Mouse (Mus musculus) embryonic facial prominence, embryonic 15.5 days (tissue): ENCODE measurements around the gene Krt76. TPM values are rescaled to one million over a fixed set of nuclear protein-coding genes. Genes with fewer than 3 reads are reported as not detected.

ENCODE experiments used
- ATAC-seq: fragments of 200-750 bp; cut with Nextera tagmentation; 2 replicates; pipeline ENCODE4 v1.8.0; 2017; ENCODE audit warnings: low read depth, moderate TSS enrichment; ENCODE audit not compliant: insufficient number of reproducible peaks, low FRiP score, low TSS enrichment
- H3K27ac ChIP-seq: fragments of 300-500 bp; sonication (generic); replicated peaks from 2 replicates; pipeline ENCODE4 v1.5.1; 2015; ENCODE audit warnings: mild to moderate bottlenecking, inconsistent platforms
- H3K27me3 ChIP-seq: fragments of 300-500 bp; sonication (generic); 2 replicates; pipeline ENCODE4 v1.6.1; 2015; ENCODE audit warnings: inconsistent platforms
- H3K36me3 ChIP-seq: fragments of 300-500 bp; sonication (generic); 2 replicates; pipeline ENCODE4 v1.6.1; 2015; ENCODE audit warnings: mild to moderate bottlenecking, inconsistent platforms
- H3K4me1 ChIP-seq: fragments of 300-500 bp; sonication (generic); 2 replicates; pipeline ENCODE4 v1.6.1; 2015; ENCODE audit warnings: inconsistent platforms
- H3K4me2 ChIP-seq: fragments of 300-500 bp; sonication (generic); replicated peaks from 2 replicates; pipeline ENCODE4 v1.6.1; 2015; ENCODE audit warnings: mild to moderate bottlenecking, inconsistent platforms
- H3K4me3 ChIP-seq: fragments of 300-500 bp; sonication (generic); replicated peaks from 2 replicates; pipeline ENCODE4 v1.5.1; 2015; ENCODE audit warnings: mild to moderate bottlenecking, inconsistent platforms
- H3K9ac ChIP-seq: fragments of 300-500 bp; sonication (generic); 2 replicates; pipeline ENCODE4 v1.6.1; 2015; ENCODE audit warnings: inconsistent platforms
- H3K9me3 ChIP-seq: fragments of 300-500 bp; sonication (generic); replicated peaks from 2 replicates; pipeline ENCODE4 v1.6.1; 2016; ENCODE audit warnings: inconsistent platforms
- WGBS: fragments of 180-500 bp; shearing (Covaris S2); methylation state at CpG from one replicate; pipeline ENCODE4 v1.1.7; 2015; 5-methylcytosine and 5-hydroxymethylcytosine counted together
- polyA plus RNA-seq: library from polyadenylated mRNA; unstranded; fragments of >200 nt; fragmentation: Nextera tagmentation; extraction: Ambion mirVana; gene quantifications from 2 replicates; pipeline ENCODE4 v1.2.1, GENCODE M21; 2015

Krt76 gene
- polyA plus RNA-seq, 1 experiment from 2014 or later: 0.63 TPM

GRCm38 (mm10) chr15:101916072-101916471 is 23.4 kb upstream of the Krt76 start:
- Histone ChIP-seq H3K4me1 (no peaks in the 10 kb centered on the region), H3K27me3 (no peaks in the 10 kb centered on the region), H3K4me3 (no peak overlapping the region), H3K9ac (no peak overlapping the region), H3K27ac (no peak overlapping the region), H3K36me3 (no peaks in the 10 kb centered on the region), H3K4me2 (no peak overlapping the region), H3K9me3 (no peaks in the 10 kb centered on the region)
- no peak for ATAC-seq
- 68% methylated on average over 2 of the region's 2 CpGs for WGBS

DNA sequence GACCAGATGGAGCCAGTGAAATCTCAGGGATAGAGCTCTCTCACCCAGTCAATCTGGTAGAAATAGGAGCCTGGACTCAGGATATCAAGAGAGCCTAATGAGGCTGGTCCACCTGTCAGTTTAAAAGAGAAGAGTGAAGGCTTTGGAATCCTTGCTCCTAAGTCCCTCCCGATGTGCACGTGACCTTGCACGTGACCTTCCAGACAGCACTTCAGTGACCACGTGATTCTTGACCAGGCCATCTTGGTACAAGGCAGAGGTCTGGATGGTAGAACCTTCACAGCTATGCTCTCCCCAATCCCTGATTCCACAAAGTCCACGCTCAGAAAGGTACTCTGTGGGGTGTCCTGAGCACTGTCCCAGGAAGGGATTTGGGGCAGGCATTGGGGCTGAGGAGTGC is 12.1 kb upstream of the Krt76 start:
- no peak for ATAC-seq
- H3K27me3 ChIP-seq: no peaks in the 10 kb centered on the region
- no peak overlapping the region for H3K4me3 ChIP-seq
- H3K27ac ChIP-seq: no peak overlapping the region
- H3K9me3 ChIP-seq: no peaks in the 10 kb centered on the region
- H3K4me1 ChIP-seq: no peaks in the 10 kb centered on the region
- H3K36me3 ChIP-seq: no peaks in the 10 kb centered on the region
- WGBS: 83% methylated on average over 5 of the region's 5 CpGs
- H3K4me2 ChIP-seq: no peak overlapping the region
- no peak overlapping the region for H3K9ac ChIP-seq

- ATAC-seq: no peak
- no peaks in the 10 kb centered on the region for H3K4me1 ChIP-seq
- no peaks in the 10 kb centered on the region for H3K9me3 ChIP-seq
- WGBS: 39% methylated on average over 12 of the region's 12 CpGs
- H3K4me3 ChIP-seq: no peak overlapping the region
- H3K4me2 ChIP-seq: no peak overlapping the region
- no peak overlapping the region for H3K27ac ChIP-seq
- H3K9ac ChIP-seq: no peak overlapping the region
- no peaks in the 10 kb centered on the region for H3K27me3 ChIP-seq
- H3K36me3 ChIP-seq: no peaks in the 10 kb centered on the region
Observed at GRCm38 (mm10) chr15:101902171-101903149, 9.7 kb upstream of the Krt76 start.

DNA sequence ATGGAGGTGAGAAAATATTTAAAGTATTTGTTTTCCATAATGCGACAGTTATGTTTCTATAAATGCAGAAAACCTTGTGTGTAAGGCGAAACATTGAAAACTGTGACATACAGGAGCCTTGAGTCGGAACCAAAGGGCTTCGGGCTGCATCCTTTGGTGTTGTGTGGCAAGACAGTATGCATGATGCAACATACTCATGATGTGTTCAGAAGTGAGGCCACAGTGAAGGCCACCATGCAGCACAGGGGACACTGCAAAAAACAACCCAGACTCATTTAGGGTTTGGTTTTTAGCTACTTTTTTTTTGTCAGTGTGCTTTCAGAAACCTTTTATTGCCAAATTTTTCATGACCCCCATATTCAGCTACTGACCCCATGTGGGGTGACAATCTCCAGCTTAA is 2.5 kb upstream of the Krt76 start:
- Histone ChIP-seq H3K36me3 (no peaks in the 10 kb centered on the region), H3K4me3 (no peak overlapping the region), H3K9me3 (no peaks in the 10 kb centered on the region), H3K27ac (no peak overlapping the region), H3K9ac (no peak overlapping the region), H3K4me1 (no peaks in the 10 kb centered on the region), H3K4me2 (no peak overlapping the region), H3K27me3 (no peaks in the 10 kb centered on the region; the same call in 1 of the 2 replicates)
- ATAC-seq: no peak
- 93% methylated on average over 4 of the region's 4 CpGs for WGBS

- Histone ChIP-seq H3K9me3 (no peaks in the 10 kb centered on the region), H3K4me2 (no peak overlapping the region), H3K36me3 (no peaks in the 10 kb centered on the region), H3K4me3 (no peak overlapping the region), H3K27me3 (peaks cover 3% of the 10 kb centered on the region; the same call in 1 of the 2 replicates), H3K9ac (no peak overlapping the region), H3K27ac (no peak overlapping the region), H3K4me1 (no peaks in the 10 kb centered on the region)
- 23% methylated on average over 9 of the region's 11 CpGs for WGBS
- ATAC-seq: no peak
Observed at GRCm38 (mm10) chr15:101879776-101880175, 12.9 kb downstream of the Krt76 start.

GRCm38 (mm10) chr15:101878041-101878440 is 14.7 kb downstream of the Krt76 start:
- no peak for ATAC-seq
- Histone ChIP-seq H3K9ac (no peak overlapping the region), H3K36me3 (no peaks in the 10 kb centered on the region), H3K4me3 (no peak overlapping the region), H3K27ac (no peak overlapping the region), H3K9me3 (no peaks in the 10 kb centered on the region), H3K27me3 (no peaks in the 10 kb centered on the region; the same call in 1 of the 2 replicates), H3K4me2 (no peak overlapping the region), H3K4me1 (no peaks in the 10 kb centered on the region)
- WGBS: 52% methylated on average over 2 of the region's 2 CpGs

DNA sequence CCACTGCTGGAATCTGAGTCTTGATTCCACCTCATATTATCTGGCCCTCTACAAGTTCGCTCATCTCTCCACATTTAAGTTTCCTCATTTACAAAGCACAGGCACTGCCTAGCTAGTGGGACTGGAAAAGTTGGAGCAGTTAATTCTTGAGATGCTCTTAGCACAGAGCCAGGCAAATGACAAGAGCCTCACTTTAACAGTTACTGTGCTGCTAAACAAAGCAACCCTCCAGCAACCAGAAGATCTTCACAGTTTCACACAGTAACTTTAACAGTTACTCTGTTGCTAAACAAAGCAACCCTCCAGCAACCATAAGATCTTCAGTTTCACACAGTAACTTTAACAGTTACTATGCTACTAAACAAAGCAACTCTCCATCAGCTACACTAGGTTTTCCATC is 18.3 kb downstream of the Krt76 start:
- Histone ChIP-seq H3K4me3 (no peak overlapping the region), H3K27me3 (peaks cover 4% of the 10 kb centered on the region; the same call in 1 of the 2 replicates), H3K4me2 (no peak overlapping the region), H3K9ac (no peak overlapping the region), H3K4me1 (no peaks in the 10 kb centered on the region), H3K9me3 (no peaks in the 10 kb centered on the region), H3K36me3 (no peaks in the 10 kb centered on the region), H3K27ac (no peak overlapping the region)
- WGBS: 69% methylated on average over 1 of the region's 1 CpGs
- ATAC-seq: no peak

- H3K4me3 ChIP-seq: no peak overlapping the region
- H3K27ac ChIP-seq: no peak overlapping the region
- H3K36me3 ChIP-seq: no peaks in the 10 kb centered on the region
- ATAC-seq: no peak
- peaks cover 7% of the 10 kb centered on the region; the same call in 1 of the 2 replicates for H3K27me3 ChIP-seq
- no peak overlapping the region for H3K9ac ChIP-seq
- no peaks in the 10 kb centered on the region for H3K9me3 ChIP-seq
- 55% methylated on average over 4 of the region's 4 CpGs for WGBS
- H3K4me2 ChIP-seq: no peak overlapping the region
- H3K4me1 ChIP-seq: no peaks in the 10 kb centered on the region
Observed at GRCm38 (mm10) chr15:101873231-101873630, 19.5 kb downstream of the Krt76 start.

DNA sequence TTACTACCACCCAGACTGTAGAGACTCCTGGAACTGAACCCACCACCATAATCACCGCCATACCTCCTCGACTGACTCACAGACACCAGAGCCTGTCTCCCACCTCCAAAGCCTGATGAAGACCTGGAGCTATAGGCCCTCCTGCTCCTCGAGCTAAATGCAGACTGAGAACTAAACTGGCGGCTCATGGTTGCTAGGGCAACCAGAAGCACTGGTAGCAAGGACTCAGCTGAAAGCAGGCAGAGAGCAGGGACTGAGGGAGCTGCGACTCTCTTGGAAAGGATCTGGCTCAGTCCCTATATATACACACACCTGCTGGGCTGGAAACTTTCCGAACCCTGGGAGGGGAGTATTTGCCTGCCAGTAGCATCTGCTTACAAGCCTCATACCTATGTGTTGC is 23.3 kb downstream of the Krt76 start, which contains the start of gene Krt77:
TSS of gene Krt77 (minus strand) at position 275 of the 400 bp plus-strand sequence.
- WGBS: 26% methylated on average over 6 of the region's 6 CpGs
- H3K4me1 ChIP-seq: no peaks in the 10 kb centered on the region
- no peak within 1 kb of the TSS for H3K9ac ChIP-seq
- H3K27me3 ChIP-seq: peaks cover 7% of the 10 kb centered on the region; the same call in 1 of the 2 replicates
- H3K27ac ChIP-seq: no peak within 1 kb of the TSS
- H3K4me3 ChIP-seq: no peak within 1 kb of the TSS
- no peaks in the 10 kb centered on the region for H3K36me3 ChIP-seq
- H3K4me2 ChIP-seq: no peak within 1 kb of the TSS
- no peaks in the 10 kb centered on the region for H3K9me3 ChIP-seq
- ATAC-seq: no peak

DNA sequence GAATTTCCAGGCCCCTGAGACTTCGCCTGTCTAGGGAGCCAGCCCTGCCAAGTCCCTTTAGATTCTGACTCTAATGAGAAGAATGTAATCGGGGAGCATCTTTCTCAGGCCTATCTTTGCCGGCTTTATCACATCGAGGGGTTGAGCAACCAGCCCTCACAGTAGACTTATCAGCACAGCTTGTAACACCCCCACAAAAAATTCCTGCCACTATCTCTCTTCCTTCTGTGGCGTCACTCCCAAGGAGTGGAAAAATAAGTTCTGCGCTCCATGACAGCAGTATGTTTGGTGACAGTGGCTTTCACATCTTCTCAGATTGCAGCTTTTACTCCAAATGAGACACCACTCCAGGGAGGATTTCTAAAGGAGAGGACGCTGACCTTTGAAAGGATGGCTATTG is 26.0 kb downstream of the Krt76 start:
- ATAC-seq: no peak
- no peaks in the 10 kb centered on the region for H3K4me1 ChIP-seq
- H3K4me2 ChIP-seq: no peak overlapping the region
- H3K36me3 ChIP-seq: no peaks in the 10 kb centered on the region
- WGBS: 74% methylated on average over 7 of the region's 7 CpGs
- H3K27me3 ChIP-seq: peaks cover 8% of the 10 kb centered on the region
- H3K27ac ChIP-seq: no peak overlapping the region
- H3K9ac ChIP-seq: no peak overlapping the region
- no peaks in the 10 kb centered on the region for H3K9me3 ChIP-seq
- no peak overlapping the region for H3K4me3 ChIP-seq

GRCm38 (mm10) chr15:101860421-101861130 is 32.1 kb downstream of the Krt76 start:
- Histone ChIP-seq H3K4me1 (peaks cover 20% of the 10 kb centered on the region), H3K27ac (no peak overlapping the region), H3K27me3 (peaks cover 27% of the 10 kb centered on the region), H3K4me3 (peak overlapping the region; percentile 44), H3K9me3 (no peaks in the 10 kb centered on the region), H3K36me3 (no peaks in the 10 kb centered on the region), H3K4me2 (peak overlapping the region; percentile 84; the same call in 1 of the 2 replicates), H3K9ac (no peak overlapping the region)
- ATAC-seq: no peak
- WGBS: 56% methylated on average over 13 of the region's 13 CpGs
